Comparison of ENCODE assay signal across 16 mouse cellular contexts in the genomic region with DNA sequence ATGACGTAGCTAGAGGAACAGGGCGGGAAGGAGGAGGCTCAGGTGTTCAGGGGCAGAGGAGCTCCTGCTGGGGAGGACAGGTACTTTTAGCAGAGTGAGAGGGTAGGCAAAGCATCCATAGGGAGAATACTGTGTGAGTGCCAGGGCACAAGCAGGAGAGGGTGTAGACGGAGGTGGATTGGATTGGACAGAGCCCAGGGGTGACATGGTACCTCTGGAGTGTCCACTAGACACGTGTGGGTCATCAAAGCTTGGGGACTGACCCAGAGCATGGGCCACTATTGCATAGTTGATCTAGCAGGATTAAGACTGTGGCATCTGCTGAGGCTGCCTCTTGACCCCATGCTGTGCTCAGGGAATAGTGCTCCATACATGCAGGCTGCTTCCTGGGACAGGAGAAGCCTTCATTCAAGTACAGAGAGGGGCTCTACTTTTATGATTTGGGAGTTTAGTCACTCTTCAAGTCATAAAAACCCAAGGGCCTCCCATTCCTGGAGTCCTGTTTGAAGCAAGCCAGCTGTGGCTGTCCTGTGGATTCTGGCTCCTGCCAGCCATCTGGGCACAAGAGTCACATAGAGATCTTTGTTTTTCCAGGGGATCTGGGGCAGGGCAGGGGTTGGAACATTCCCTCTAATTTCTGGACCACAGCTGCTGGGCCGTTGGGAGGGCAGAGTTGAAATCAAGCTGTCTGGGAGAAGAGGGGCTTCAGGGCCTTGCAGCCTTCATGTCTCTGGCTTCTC. TPM values are rescaled to one million over a fixed set of nuclear protein-coding genes. Genes with fewer than 3 reads are reported as not detected.
A peak's percentile ranks its signal among the peaks of the same experiment; 100 is the strongest.
DNase-seq lines count a peak whose midpoint lies in the region; ATAC-seq and TF ChIP-seq lines count a peak whose summit lies in the region.
"Had no signal": no experiment of that assay in that cellular context is flagged by ENCODE, and none has a peak within 500 bp of the region (broad histone marks: within the 10 kb centered on the region; RNA-seq: fewer than 3 reads in every experiment).

No protein-coding gene starts in this region.

- no peak for ATAC-seq in intestine, embryonic 14.5 days (replicated peaks; ENCODE audit: low FRiP score, low TSS enrichment, low read depth)
- ATAC-seq in intestine, embryonic 16.5 days, result no peak; the same call in 1 of the 2 replicates
- peak; percentile 15; the same call in 1 of the 2 replicates for ATAC-seq in lung, embryonic 14.5 days (ENCODE audit: insufficient read depth)
- ATAC-seq in embryonic facial prominence, embryonic 12.5 days (ENCODE audit: insufficient number of reproducible peaks, insufficient read depth, low FRiP score, low TSS enrichment), result no peak
- ATAC-seq in limb, embryonic 15.5 days (ENCODE audit: insufficient number of reproducible peaks, low FRiP score, low TSS enrichment, low read depth), result peak; percentile 9; the same call in 1 of the 2 replicates

- no peak for TF ChIP-seq CTCF in lung, embryonic 14.5 days (IDR thresholded peaks at IDR 0.05; ENCODE audit: low read depth)

- H3K36me3 ChIP-seq in intestine, embryonic 14.5 days (ENCODE audit: control insufficient read depth, insufficient read depth, low read length), result no peaks in the 10 kb centered on the region
- H3K36me3 ChIP-seq in intestine, embryonic 16.5 days (ENCODE audit: control insufficient read depth, insufficient read depth, low read length), result 0 out of 2 replicates have a peak, but pooled peaks cover 4% of the 10 kb centered on the region
- 0 out of 2 replicates have a peak, but pooled peaks cover 2% of the 10 kb centered on the region for H3K36me3 ChIP-seq in lung, embryonic 14.5 days (ENCODE audit: insufficient read depth)
- H3K36me3 ChIP-seq in embryonic facial prominence, embryonic 12.5 days, result no peaks in the 10 kb centered on the region
- H3K36me3 ChIP-seq in limb, embryonic 15.5 days, result no peaks in the 10 kb centered on the region; the same call in 1 of the 2 replicates
- H3K36me3 ChIP-seq: forebrain, embryonic 12.5 days; heart, embryonic 15.5 days; hindbrain, embryonic 12.5 days; midbrain, embryonic 12.5 days had no signal

- WGBS in intestine, embryonic 14.5 days, result 66% methylated on average over 5 of the region's 5 CpGs
- 73% methylated on average over 5 of the region's 5 CpGs for WGBS in intestine, embryonic 16.5 days
- 52% methylated on average over 5 of the region's 5 CpGs for WGBS in lung, embryonic 14.5 days
- 66% methylated on average over 5 of the region's 5 CpGs for WGBS in embryonic facial prominence, embryonic 12.5 days
- 52% methylated on average over 5 of the region's 5 CpGs for WGBS in limb, embryonic 15.5 days

- H3K4me1 ChIP-seq in intestine, embryonic 14.5 days (replicated peaks; ENCODE audit: control insufficient read depth, insufficient read depth, low read length), result peaks cover 9% of the 10 kb centered on the region; the same call in 1 of the 2 replicates
- H3K4me1 ChIP-seq in intestine, embryonic 16.5 days (ENCODE audit: control insufficient read depth, insufficient read depth, low read length), result no peaks in the 10 kb centered on the region; the same call in 1 of the 2 replicates
- peaks cover 6% of the 10 kb centered on the region; the same call in 1 of the 2 replicates for H3K4me1 ChIP-seq in lung, embryonic 14.5 days (ENCODE audit: insufficient read depth)
- peaks cover 11% of the 10 kb centered on the region; the same call in 1 of the 2 replicates for H3K4me1 ChIP-seq in embryonic facial prominence, embryonic 12.5 days
- H3K4me1 ChIP-seq in limb, embryonic 15.5 days, result peaks cover 40% of the 10 kb centered on the region

- no peak overlapping the region for H3K4me2 ChIP-seq in intestine, embryonic 14.5 days (ENCODE audit: low read length)
- no peak overlapping the region for H3K4me2 ChIP-seq in intestine, embryonic 16.5 days (ENCODE audit: low read depth, low read length)
- H3K4me2 ChIP-seq in lung, embryonic 14.5 days, result no peak overlapping the region
- H3K4me2 ChIP-seq in embryonic facial prominence, embryonic 12.5 days (replicated peaks), result no peak overlapping the region
- H3K4me2 ChIP-seq in limb, embryonic 15.5 days, result no peak overlapping the region
- H3K4me2 ChIP-seq: forebrain, embryonic 12.5 days; heart, embryonic 15.5 days; hindbrain, embryonic 12.5 days; midbrain, embryonic 12.5 days had no signal

- no peaks in the 10 kb centered on the region for H3K9me3 ChIP-seq in intestine, embryonic 14.5 days (ENCODE audit: control insufficient read depth, low read length)
- H3K9me3 ChIP-seq in intestine, embryonic 16.5 days (ENCODE audit: control insufficient read depth, low read length), result no peaks in the 10 kb centered on the region
- H3K9me3 ChIP-seq in lung, embryonic 14.5 days (ENCODE audit: low read depth, low read length), result no peaks in the 10 kb centered on the region
- no peaks in the 10 kb centered on the region for H3K9me3 ChIP-seq in embryonic facial prominence, embryonic 12.5 days
- no peaks in the 10 kb centered on the region for H3K9me3 ChIP-seq in limb, embryonic 15.5 days
- H3K9me3 ChIP-seq: forebrain, embryonic 12.5 days; heart, embryonic 15.5 days; hindbrain, embryonic 12.5 days; midbrain, embryonic 12.5 days had no signal

- no peak for DNase-seq in intestine, embryonic 14.5 days (ENCODE audit: low spot score)
- no peak for DNase-seq in lung, embryonic 14.5 days
- no peak for DNase-seq in lung, adult 18-20 months
- DNase-seq in adrenal gland, adult 2 months, result no peak
- DNase-seq in heart, adult 9 months (ENCODE audit: low spot score in 2 of 2), result no peak
- DNase-seq: kidney, adult 18-20 months; layer of hippocampus, adult 9-11 months; thymus, adult 18-20 months had no signal

- no peak overlapping the region for H3K4me3 ChIP-seq in intestine, embryonic 14.5 days (ENCODE audit: low read depth, low read length)
- H3K4me3 ChIP-seq in intestine, embryonic 16.5 days (ENCODE audit: low read length), result no peak overlapping the region
- no peak overlapping the region for H3K4me3 ChIP-seq in lung, embryonic 14.5 days (ENCODE audit: low read depth, low read length)
- no peak overlapping the region for H3K4me3 ChIP-seq in embryonic facial prominence, embryonic 12.5 days
- no peak overlapping the region for H3K4me3 ChIP-seq in limb, embryonic 15.5 days
- H3K4me3 ChIP-seq: forebrain, embryonic 12.5 days; heart, embryonic 15.5 days; hindbrain, embryonic 12.5 days; midbrain, embryonic 12.5 days had no signal

- peak overlapping the region; percentile 24 for H3K27ac ChIP-seq in intestine, embryonic 14.5 days (ENCODE audit: low read depth)
- H3K27ac ChIP-seq in intestine, embryonic 16.5 days (ENCODE audit: low read length), result no peak overlapping the region
- peak overlapping the region; percentile 60 for H3K27ac ChIP-seq in lung, embryonic 14.5 days (ENCODE audit: low read depth)
- H3K27ac ChIP-seq in embryonic facial prominence, embryonic 12.5 days, result 0 out of 2 replicates have a peak overlapping the region, but pooled peaks have one; percentile 24
- peak overlapping the region; percentile 76 for H3K27ac ChIP-seq in limb, embryonic 15.5 days
- H3K27ac ChIP-seq: forebrain, embryonic 12.5 days; heart, embryonic 15.5 days; hindbrain, embryonic 12.5 days; midbrain, embryonic 12.5 days had no signal

- H3K9ac ChIP-seq in intestine, embryonic 14.5 days (ENCODE audit: low read length), result no peak overlapping the region
- H3K9ac ChIP-seq in intestine, embryonic 16.5 days (ENCODE audit: low read depth, low read length), result no peak overlapping the region
- no peak overlapping the region for H3K9ac ChIP-seq in lung, embryonic 14.5 days
- no peak overlapping the region for H3K9ac ChIP-seq in embryonic facial prominence, embryonic 12.5 days
- H3K9ac ChIP-seq in limb, embryonic 15.5 days, result no peak overlapping the region
- H3K9ac ChIP-seq: forebrain, embryonic 12.5 days; heart, embryonic 15.5 days; hindbrain, embryonic 12.5 days; midbrain, embryonic 12.5 days had no signal

- no peaks in the 10 kb centered on the region for H3K27me3 ChIP-seq in intestine, embryonic 14.5 days (replicated peaks; ENCODE audit: control insufficient read depth, insufficient read depth, low read length)
- no peaks in the 10 kb centered on the region for H3K27me3 ChIP-seq in intestine, embryonic 16.5 days (replicated peaks; ENCODE audit: control insufficient read depth, insufficient read depth, low read length)
- H3K27me3 ChIP-seq in lung, embryonic 14.5 days (ENCODE audit: insufficient read depth, low read length), result no peaks in the 10 kb centered on the region
- H3K27me3 ChIP-seq in embryonic facial prominence, embryonic 12.5 days, result no peaks in the 10 kb centered on the region
- H3K27me3 ChIP-seq in limb, embryonic 15.5 days, result no peaks in the 10 kb centered on the region
- H3K27me3 ChIP-seq: forebrain, embryonic 12.5 days; heart, embryonic 15.5 days; hindbrain, embryonic 12.5 days; midbrain, embryonic 12.5 days; Patski had no signal

RNA-seq across cellular contexts. Expression of a gene that starts 39.5 kb away (rescaled TPM):
- polyA plus RNA-seq in intestine, embryonic 14.5 days (2014; fragmentation: Nextera tagmentation; extraction: Ambion mirVana), result 16.5 and 19.8 TPM in 2 replicates
- polyA plus RNA-seq in intestine, embryonic 16.5 days (2015; fragmentation: Nextera tagmentation; extraction: Ambion mirVana), result 4.8 and 6.3 TPM in 2 replicates
- polyA plus RNA-seq in lung, embryonic 14.5 days (2014; fragmentation: Nextera tagmentation; extraction: Ambion mirVana), result 23.9 and 27.3 TPM in 2 replicates
- polyA plus RNA-seq in embryonic facial prominence, embryonic 12.5 days (2016; fragmentation: Nextera tagmentation; extraction: Ambion mirVana), result 51.1 and 59.2 TPM in 2 replicates
- polyA plus RNA-seq in limb, embryonic 15.5 days (2015; fragmentation: Nextera tagmentation; extraction: Ambion mirVana), result 39.0 and 47.0 TPM in 2 replicates
- 10 to 100 TPM; 12.8 to 18.7 TPM for total RNA-seq in adrenal gland, adult 2 months (2021)
- 40.2 and 46.7 TPM in 2 replicates for polyA plus RNA-seq in adrenal gland, adult 2 months (2012; rRNA removed)

RNA-seq across cellular contexts. Expression of a gene that starts 48.1 kb away (rescaled TPM):
- 29.1 and 29.6 TPM in 2 replicates for polyA plus RNA-seq in intestine, embryonic 14.5 days (2014; fragmentation: Nextera tagmentation; extraction: Ambion mirVana)
- polyA plus RNA-seq in intestine, embryonic 16.5 days (2015; fragmentation: Nextera tagmentation; extraction: Ambion mirVana), result 27.0 and 29.1 TPM in 2 replicates
- polyA plus RNA-seq in lung, embryonic 14.5 days (2014; fragmentation: Nextera tagmentation; extraction: Ambion mirVana), result 27.1 and 29.5 TPM in 2 replicates
- polyA plus RNA-seq in embryonic facial prominence, embryonic 12.5 days (2016; fragmentation: Nextera tagmentation; extraction: Ambion mirVana), result 25.7 and 27.9 TPM in 2 replicates
- 19.1 and 21.3 TPM in 2 replicates for polyA plus RNA-seq in limb, embryonic 15.5 days (2015; fragmentation: Nextera tagmentation; extraction: Ambion mirVana)
- 1 to 10 TPM; 3.4 to 5.4 TPM for total RNA-seq in adrenal gland, adult 2 months (2021)
- polyA plus RNA-seq in adrenal gland, adult 2 months (2012; rRNA removed), result 5.4 and 7.1 TPM in 2 replicates

Comparison
In these comparisons a context has a peak if more than half of its experiments do, and no peak if none do; other contexts are left out.
1. ATAC-seq: peak in lung, embryonic 14.5 days (single experiment) and limb, embryonic 15.5 days (single experiment); none in intestine, embryonic 14.5 days (single experiment), intestine, embryonic 16.5 days (single experiment) and embryonic facial prominence, embryonic 12.5 days (single experiment).